Mouse (Mus musculus): ENCODE measurements around the gene Hipk1.

Hipk1 gene

GRCm38 (mm10) chr3:103743208-103743607 is 48.2 kb downstream of the Hipk1 start:
- DNase-seq: no peak

- DNase-seq: no peak
Measured at GRCm38 (mm10) chr3:103740342-103740741, 51.0 kb downstream of the Hipk1 start.

DNA sequence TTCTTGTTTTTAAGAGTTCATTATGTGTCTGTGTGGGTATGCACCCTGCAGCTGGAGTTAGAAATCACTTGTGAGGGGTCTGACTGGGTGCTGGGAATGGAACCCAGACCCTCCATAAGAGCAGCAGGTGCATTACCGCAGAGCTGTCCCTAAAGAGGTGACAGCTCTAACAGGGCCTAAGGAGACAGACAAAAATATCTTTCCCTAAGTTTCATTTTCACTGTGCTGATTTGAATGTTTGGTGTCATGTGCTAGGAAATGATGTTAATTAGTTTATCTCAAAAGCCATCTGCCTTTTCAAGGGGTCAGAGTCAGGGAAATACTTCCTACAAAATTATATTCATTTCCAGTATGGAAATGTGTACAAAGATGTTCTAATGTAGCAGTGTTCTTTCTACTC is 52.0 kb downstream of the Hipk1 start, which contains the start of gene Gm10964:
TSS of gene Gm10964 (plus strand) at position 38 of the 400 bp plus-strand sequence.
- no peak for DNase-seq

DNA sequence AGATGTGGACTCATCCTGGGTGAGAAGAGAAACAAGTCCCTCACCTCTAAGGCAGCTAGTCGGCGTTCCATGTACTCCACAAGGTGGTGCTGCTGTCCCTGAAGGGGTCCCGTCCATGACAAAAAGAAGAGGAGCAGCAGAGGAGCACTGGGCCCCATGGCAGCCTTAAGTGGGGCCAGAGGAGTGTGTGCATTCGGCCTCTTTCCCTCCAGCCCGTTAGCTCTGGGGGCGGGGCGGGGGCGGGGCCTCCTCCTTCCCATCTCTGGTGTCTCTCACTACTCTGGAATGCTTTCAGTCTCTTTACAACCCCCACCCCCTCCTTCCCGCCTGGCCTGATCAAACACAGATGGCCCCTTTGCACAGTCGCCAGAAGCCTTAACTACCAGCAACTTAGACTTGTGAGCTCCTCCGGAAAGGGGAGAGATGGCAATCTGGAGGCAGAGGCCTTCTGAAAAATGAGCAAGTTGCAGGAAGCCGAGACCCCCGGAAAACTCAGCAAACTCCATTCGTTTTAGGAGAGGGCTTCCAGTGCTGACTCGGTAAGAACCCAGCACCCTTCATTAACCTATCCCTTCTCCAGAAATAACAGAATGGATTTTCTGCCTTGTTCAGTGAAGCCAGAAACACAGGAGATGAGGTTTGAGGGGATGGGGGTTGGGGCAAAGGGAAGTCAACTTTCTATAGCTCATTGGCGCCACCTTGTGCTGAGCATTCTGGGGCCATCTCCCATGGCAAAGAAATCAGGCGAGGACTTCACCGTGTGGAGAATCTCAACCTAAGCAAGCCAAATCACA is 53.4 kb downstream of the Hipk1 start, which contains the start of gene Olfml3:
TSS of gene Olfml3 (minus strand) at position 224 of the 794 bp plus-strand sequence.
- DNase-seq: peak; percentile 84 to 90

GRCm38 (mm10) chr3:103737061-103737754 is 54.2 kb downstream of the Hipk1 start:
- DNase-seq: peak; percentile 70 to 74

- peak in 1 of 2 experiments; percentile 17 for DNase-seq
Measured at GRCm38 (mm10) chr3:103735776-103736600, 55.4 kb downstream of the Hipk1 start.

DNA sequence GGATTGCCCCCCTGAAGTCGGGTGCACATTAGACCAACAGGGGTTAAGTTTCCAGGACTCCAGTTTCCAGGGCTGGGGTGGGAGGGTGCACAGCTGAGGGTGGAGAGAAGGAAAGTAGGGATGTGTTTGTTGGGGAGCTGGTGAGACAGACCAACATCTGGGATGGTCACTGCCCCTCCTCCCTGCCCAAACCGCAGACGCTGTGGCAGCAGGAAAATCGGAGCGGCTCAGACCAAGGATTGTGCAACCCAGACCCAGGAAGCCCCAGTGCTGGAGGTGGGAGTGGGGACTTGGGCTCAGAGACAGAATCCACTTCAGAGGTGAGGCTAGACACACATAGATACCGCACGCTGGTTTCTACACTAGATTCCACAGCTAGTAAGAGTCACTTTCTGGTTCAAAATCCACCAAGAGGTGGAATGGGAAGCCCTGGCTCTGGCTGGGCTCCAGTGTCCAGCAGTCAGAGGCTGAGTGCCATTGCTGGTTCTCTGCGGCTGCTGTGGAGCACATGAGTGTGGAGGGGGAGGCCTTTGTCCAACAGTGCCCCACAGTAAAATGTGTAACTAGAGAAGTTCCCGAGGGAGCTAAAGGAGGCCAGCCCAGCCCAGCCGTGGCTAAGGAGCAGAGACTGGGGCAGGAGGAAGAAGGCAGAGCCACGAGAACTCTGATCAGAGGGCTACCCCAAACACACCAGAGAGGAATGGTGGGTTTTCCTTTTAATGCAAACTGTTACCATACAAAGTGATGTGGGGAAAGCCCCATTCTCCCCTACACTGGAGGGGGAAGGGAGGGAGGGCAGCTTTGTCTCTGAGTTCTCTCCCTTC is 56.5 kb downstream of the Hipk1 start:
- peak; percentile 58 to 75 for DNase-seq

GRCm38 (mm10) chr3:103733799-103734695 is 57.3 kb downstream of the Hipk1 start:
- no peak for DNase-seq

DNA sequence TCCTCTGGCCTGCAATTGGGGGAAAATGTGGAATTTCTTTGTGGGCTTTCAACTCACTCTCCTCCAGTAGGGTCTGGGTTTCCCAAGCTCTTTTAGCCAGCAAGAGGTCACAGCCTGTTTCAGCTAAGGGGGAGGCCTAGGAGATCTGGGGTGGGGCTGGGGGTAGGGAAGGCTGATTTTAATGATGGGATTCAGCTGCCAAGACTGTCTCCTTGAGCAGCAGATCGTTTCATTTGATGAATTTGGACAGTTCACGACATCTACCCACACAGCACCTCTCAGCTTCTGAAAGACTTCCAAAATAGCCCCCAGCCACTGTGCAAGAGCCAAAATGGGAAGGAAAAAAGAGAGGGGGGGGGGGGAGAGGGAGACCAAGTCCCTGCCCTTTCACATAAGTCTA is 58.2 kb downstream of the Hipk1 start:
- no peak for DNase-seq

DNA sequence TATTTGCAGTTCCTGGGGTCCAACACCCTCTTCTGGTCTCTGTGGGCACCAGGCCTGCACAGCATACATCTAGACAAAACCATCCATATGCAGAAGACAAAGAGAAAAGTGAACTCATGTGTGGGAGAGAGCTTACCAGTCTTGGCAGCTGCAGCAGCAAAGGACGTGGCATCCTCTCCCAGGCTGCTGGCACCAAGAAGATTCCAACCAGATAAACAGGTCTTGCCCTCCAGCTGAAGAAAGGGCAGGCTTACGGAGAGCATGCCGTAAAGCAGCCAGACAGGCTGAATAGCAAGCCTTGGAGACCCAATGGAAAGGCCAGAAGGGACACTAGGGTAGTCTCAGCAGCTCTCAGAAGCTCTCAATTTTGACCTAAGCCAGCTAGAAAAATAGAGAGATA is 59.2 kb downstream of the Hipk1 start:
- no peak for DNase-seq

- no peak for DNase-seq
Measured at GRCm38 (mm10) chr3:103729850-103730249, 61.5 kb downstream of the Hipk1 start.

- no peak for DNase-seq
Measured at GRCm38 (mm10) chr3:103727813-103728326, 63.5 kb downstream of the Hipk1 start.

DNA sequence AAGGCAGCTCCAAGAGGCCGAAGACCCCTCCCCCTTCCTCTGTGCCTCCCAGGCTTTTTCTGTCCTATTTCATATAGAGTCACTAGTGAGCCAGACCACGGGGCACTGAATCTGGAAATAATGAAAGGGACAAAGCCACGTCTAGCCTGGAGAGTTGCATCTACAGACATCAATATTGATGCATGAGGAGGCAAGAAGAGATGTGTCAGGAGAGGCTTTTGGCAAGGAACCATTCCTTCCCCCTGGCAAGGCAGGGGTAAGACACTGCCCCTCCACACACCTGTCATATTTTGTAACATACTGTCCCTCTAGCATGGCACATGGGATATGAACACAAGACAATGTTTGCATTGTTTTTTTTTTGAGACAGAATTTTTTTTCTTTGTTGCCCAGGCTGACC is 64.7 kb downstream of the Hipk1 start:
- DNase-seq: no peak

GRCm38 (mm10) chr3:103724137-103724536 is 67.2 kb downstream of the Hipk1 start:
- DNase-seq: no peak

DNA sequence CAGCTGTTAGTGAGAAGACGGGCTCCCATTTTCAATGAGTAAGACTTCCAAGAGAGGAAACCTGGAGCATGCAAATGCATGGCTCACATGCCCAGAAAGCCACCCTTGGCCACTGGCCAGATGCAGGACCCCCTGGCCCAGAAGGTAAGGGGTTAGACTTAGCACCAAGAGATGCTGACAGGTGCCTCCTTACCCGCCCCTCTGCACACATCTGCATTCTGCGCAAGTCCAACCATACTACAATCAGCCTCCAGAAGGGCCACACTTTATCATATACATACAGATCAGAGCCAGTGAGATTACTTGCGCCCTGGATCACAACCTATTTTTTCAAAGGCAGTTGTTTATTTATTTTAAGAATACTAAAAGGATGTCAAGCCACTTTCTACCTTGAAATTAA is 72.6 kb downstream of the Hipk1 start:
- DNase-seq: no peak

- peak in 1 of 2 experiments; percentile 33 for DNase-seq
Measured at GRCm38 (mm10) chr3:103716774-103717760, 74.3 kb downstream of the Hipk1 start.

- peak; percentile 60 to 70 for DNase-seq
Measured at GRCm38 (mm10) chr3:103715762-103716693, 75.3 kb downstream of the Hipk1 start.

DNA sequence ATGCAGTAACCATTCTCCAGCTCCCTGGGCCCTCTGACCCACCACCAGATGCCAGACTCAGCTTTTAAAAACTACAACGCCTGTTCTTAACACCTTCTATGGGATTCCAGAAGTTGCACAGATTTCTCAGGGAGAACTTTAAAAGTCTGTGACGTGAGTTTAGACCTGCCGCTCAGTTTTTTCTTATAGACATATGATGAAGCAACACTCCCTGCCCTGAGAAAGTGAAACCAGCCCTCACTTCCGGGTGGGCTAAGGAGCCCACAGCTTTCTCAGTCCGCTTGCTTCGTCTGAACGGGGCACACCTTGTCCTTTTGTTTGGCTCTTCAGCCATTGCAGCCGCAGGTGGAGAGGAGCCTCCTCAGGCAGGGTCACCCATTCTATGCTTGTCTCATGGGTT is 76.4 kb downstream of the Hipk1 start:
- no peak for DNase-seq

Measured in lung, postnatal 4 days (tissue).